Mouse (Mus musculus) MEL (cell line): ENCODE data around the gene Mpp6. TPM values are rescaled to one million over a fixed set of nuclear protein-coding genes. Genes with fewer than 3 reads are reported as not detected.

Source experiments
- DNase-seq: peaks from one replicate; pipeline ENCODE4 v3.0.0; 2011; ENCODE audit warnings: low read depth, low spot score
- H3K27ac ChIP-seq: 2 replicates; pipeline ENCODE4 v1.5.1; 2012; ENCODE audit warnings: low read depth, mild to moderate bottlenecking, control low read depth, low read length, moderate library complexity; ENCODE audit not compliant: control insufficient read depth
- H3K27me3 ChIP-seq, 2 experiments: fragments of 150-350 bp in 1 of 2; sonication (generic) in 1 of 2; 2 replicates each; pipeline ENCODE4 v1.6.1; 2012; ENCODE audit warnings: low read length in 2 of 2, mild to moderate bottlenecking in 2 of 2, improper control_type of control experiment in 1 of 2, moderate library complexity in 1 of 2; ENCODE audit not compliant: insufficient read depth in 2 of 2, control insufficient read depth in 1 of 2
- H3K36me3 ChIP-seq, 2 experiments: 2 replicates each; pipeline ENCODE4 v1.6.1; 2012 to 2014; ENCODE audit warnings: low read length in 2 of 2, improper control_type of control experiment in 1 of 2, inconsistent platforms in 1 of 2, mild to moderate bottlenecking in 1 of 2; ENCODE audit not compliant: insufficient read depth in 2 of 2, control insufficient read depth in 1 of 2
- H3K4me1 ChIP-seq, 2 experiments: fragments of 150-350 bp in 1 of 2; sonication (generic) in 1 of 2; 2 replicates each; pipeline ENCODE4 v1.6.1; 2012; ENCODE audit warnings: low read length in 2 of 2, improper control_type of control experiment in 1 of 2, mild to moderate bottlenecking in 1 of 2; ENCODE audit not compliant: insufficient read depth in 2 of 2, control insufficient read depth in 1 of 2
- H3K4me3 ChIP-seq, 2 experiments: fragments of 150-350 bp in 1 of 2; sonication (generic) in 1 of 2; 2 replicates each; pipeline ENCODE4 v1.5.1; 2012; ENCODE audit warnings: low read depth in 2 of 2, low read length in 2 of 2, mild to moderate bottlenecking in 2 of 2, moderate library complexity in 2 of 2, control low read depth in 1 of 2, improper control_type of control experiment in 1 of 2; ENCODE audit not compliant: control insufficient read depth in 1 of 2, insufficient read depth in 1 of 2
- H3K79me2 ChIP-seq: 2 replicates; pipeline ENCODE4 v1.6.1; 2012; ENCODE audit warnings: mild to moderate bottlenecking, low read length, moderate library complexity; ENCODE audit not compliant: control insufficient read depth, poor library complexity, insufficient read depth
- H3K9ac ChIP-seq: 2 replicates; pipeline ENCODE4 v1.6.1; 2012; ENCODE audit warnings: low read depth, mild to moderate bottlenecking, control low read depth, low read length, moderate library complexity; ENCODE audit not compliant: control insufficient read depth, poor library complexity, severe bottlenecking
- H3K9me3 ChIP-seq: fragments of 150-350 bp; sonication (generic); replicated peaks from 2 replicates; pipeline ENCODE4 v1.6.1; 2012; ENCODE audit warnings: mild to moderate bottlenecking, low read length, improper control_type of control experiment, moderate library complexity; ENCODE audit not compliant: insufficient read depth
- BHLHE40 ChIP-seq: IDR thresholded peaks from 2 replicates; pipeline ENCODE4 v1.6.1; 2012; ENCODE audit warnings: low read depth, mild to moderate bottlenecking, inconsistent platforms, low read length, improper control_type of control experiment, borderline replicate concordance
- CHD2 ChIP-seq: IDR thresholded peaks from 2 replicates; pipeline ENCODE4 v1.6.1; 2011; ENCODE audit warnings: low read length, improper control_type of control experiment
- CTCF ChIP-seq, 3 experiments: IDR thresholded peaks in 2 of 3; conservative IDR thresholded peaks in 1 of 3; 2 replicates each; pipeline ENCODE4 v1.5.1; 2011 to 2012; ENCODE audit warnings: low read length in 3 of 3, low read depth in 2 of 3, mild to moderate bottlenecking in 2 of 3, improper control_type of control experiment in 1 of 3, inconsistent platforms in 1 of 3, mixed read lengths in 1 of 3, moderate library complexity in 1 of 3; ENCODE audit not compliant: control insufficient read depth in 1 of 3, insufficient read depth in 1 of 3, poor library complexity in 1 of 3, severe bottlenecking in 1 of 3
- ELF1 ChIP-seq: IDR thresholded peaks from 2 replicates; pipeline ENCODE4 v1.6.1; 2014; ENCODE audit warnings: low read depth, mild to moderate bottlenecking, inconsistent platforms, low read length, improper control_type of control experiment, moderate library complexity
- JUND ChIP-seq: IDR thresholded peaks from 2 replicates; pipeline ENCODE4 v1.6.1; 2011; ENCODE audit warnings: low read depth, mild to moderate bottlenecking, improper control_type of control experiment, low read length
- MAFK ChIP-seq: IDR thresholded peaks from 2 replicates; pipeline ENCODE4 v1.6.1; 2011; ENCODE audit warnings: low read depth, mild to moderate bottlenecking, low read length, improper control_type of control experiment, borderline replicate concordance
- MAX ChIP-seq: IDR thresholded peaks from 2 replicates; pipeline ENCODE4 v1.6.1; 2011; ENCODE audit warnings: low read length, improper control_type of control experiment
- MAZ ChIP-seq: IDR thresholded peaks from 2 replicates; pipeline ENCODE4 v1.6.1; 2012; ENCODE audit warnings: low read depth, mild to moderate bottlenecking, inconsistent platforms, low read length, improper control_type of control experiment
- MXI1 ChIP-seq: IDR thresholded peaks from 2 replicates; pipeline ENCODE4 v1.6.1; 2011; ENCODE audit warnings: mild to moderate bottlenecking, low read depth, low read length, improper control_type of control experiment
- NELFE ChIP-seq: IDR thresholded peaks from 2 replicates; pipeline ENCODE4 v1.6.1; 2011; ENCODE audit warnings: low read depth, low read length, improper control_type of control experiment
- NRF1 ChIP-seq: IDR thresholded peaks from 2 replicates; pipeline ENCODE4 v1.6.1; 2014; ENCODE audit warnings: low read depth, mild to moderate bottlenecking, inconsistent platforms, low read length, improper control_type of control experiment, moderate library complexity; ENCODE audit not compliant: poor library complexity, insufficient read depth, severe bottlenecking
- POLR2AphosphoS5 ChIP-seq: IDR thresholded peaks from 2 replicates; pipeline ENCODE4 v1.6.1; 2012; ENCODE audit warnings: low read depth, borderline replicate concordance, mild to moderate bottlenecking, inconsistent platforms, low read length, moderate library complexity, mixed read lengths
- RAD21 ChIP-seq: IDR thresholded peaks from 2 replicates; pipeline ENCODE4 v1.6.1; 2011; ENCODE audit warnings: mild to moderate bottlenecking, low read depth, low read length, improper control_type of control experiment
- SMC3 ChIP-seq: IDR thresholded peaks from 2 replicates; pipeline ENCODE4 v1.6.1; 2011; ENCODE audit warnings: low read depth, low read length, improper control_type of control experiment
- TAL1 ChIP-seq: IDR thresholded peaks from 2 replicates; pipeline ENCODE4 v1.6.1; 2012; ENCODE audit warnings: mild to moderate bottlenecking, inconsistent platforms, low read length, moderate library complexity, mixed read lengths
- UBTF ChIP-seq: IDR thresholded peaks from 2 replicates; pipeline ENCODE4 v1.6.1; 2012; ENCODE audit warnings: low read depth, mild to moderate bottlenecking, inconsistent platforms, low read length, improper control_type of control experiment, moderate library complexity, borderline replicate concordance; ENCODE audit not compliant: insufficient read depth
- ZC3H11A ChIP-seq: IDR thresholded peaks from 2 replicates; pipeline ENCODE4 v1.6.1; 2012; ENCODE audit warnings: low read depth, mild to moderate bottlenecking, inconsistent platforms, low read length, improper control_type of control experiment
- polyA plus RNA-seq, 2 experiments: library from polyadenylated mRNA; stranded (reverse) in 1 of 2; unstranded in 1 of 2; fragments of >175 nt in 1 of 2; fragments of >200 nt in 1 of 2; gene quantifications; 2 replicates each; pipeline versions ENCODE4 v1.2.1 to v1.2.4; 2012; ENCODE audit warnings: low replicate concordance in 2 of 2, low read depth in 1 of 2; ENCODE audit not compliant: insufficient read length in 2 of 2, insufficient read depth in 1 of 2, missing spikeins in 1 of 2
- total RNA-seq: library from RNA; depleted of rRNA; stranded (reverse); fragments of 300-350 nt; gene quantifications from 2 replicates; pipeline ENCODE4 v1.2.3, GENCODE M21; 2012

The Mpp6 gene
- total and polyA plus RNA-seq, 3 experiments = 68.1 to 74.8 TPM; not detected in 1

DNA sequence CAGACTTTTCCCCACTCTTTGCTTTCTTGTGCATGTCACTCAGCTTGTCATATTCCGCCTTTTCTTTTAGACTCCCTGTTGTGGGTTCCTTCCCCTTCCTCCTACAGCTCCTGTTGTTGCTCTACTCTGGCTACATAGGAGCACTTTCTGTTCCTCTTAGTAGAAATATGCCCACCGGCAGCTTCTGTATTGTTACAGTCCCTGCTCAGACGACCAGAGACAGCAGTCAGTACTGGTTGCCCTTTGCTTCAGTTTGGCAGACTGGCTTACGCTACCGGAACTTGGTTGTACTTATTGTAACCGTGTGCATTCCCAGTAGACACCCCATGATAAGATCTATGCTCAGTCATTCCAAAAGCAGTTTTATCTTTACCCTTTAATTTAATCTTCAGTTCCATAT lies 4.2 kb downstream of the Mpp6 start:
- Histone ChIP-seq H3K9me3 (no peaks in the 10 kb centered on the region), H3K4me1 (peaks cover 4% of the 10 kb centered on the region in 2 experiments), H3K9ac (no peak overlapping the region), H3K79me2 (peaks cover 44% of the 10 kb centered on the region), H3K27me3 (no peaks in the 10 kb centered on the region), H3K27ac (no peak overlapping the region), H3K4me3 (no peak overlapping the region), H3K36me3 (peaks cover 0 to 21% of the 10 kb centered on the region in 2 experiments; a peak in 2 of 4 replicates)
- TF ChIP-seq JUND (no peak), MXI1 (no peak), MAFK (no peak), ZC3H11A (no peak), CHD2 (no peak), SMC3 (no peak), CTCF (IDR thresholded peaks at IDR 0.05 in 2 of 3, conservative IDR thresholded peaks at IDR 0.05 in 1 of 3; ENCODE audit: control insufficient read depth in 1 of 3, insufficient read depth in 1 of 3, low read depth in 2 of 3, low read length in 3 of 3, poor library complexity in 1 of 3, severe bottlenecking in 1 of 3) (no peak), NRF1 (no peak), TAL1 (no peak), MAZ (no peak), UBTF (no peak), NELFE (no peak), RAD21 (no peak), POLR2AphosphoS5 (no peak), ELF1 (no peak)
- peak; percentile 25 for DNase-seq

DNA sequence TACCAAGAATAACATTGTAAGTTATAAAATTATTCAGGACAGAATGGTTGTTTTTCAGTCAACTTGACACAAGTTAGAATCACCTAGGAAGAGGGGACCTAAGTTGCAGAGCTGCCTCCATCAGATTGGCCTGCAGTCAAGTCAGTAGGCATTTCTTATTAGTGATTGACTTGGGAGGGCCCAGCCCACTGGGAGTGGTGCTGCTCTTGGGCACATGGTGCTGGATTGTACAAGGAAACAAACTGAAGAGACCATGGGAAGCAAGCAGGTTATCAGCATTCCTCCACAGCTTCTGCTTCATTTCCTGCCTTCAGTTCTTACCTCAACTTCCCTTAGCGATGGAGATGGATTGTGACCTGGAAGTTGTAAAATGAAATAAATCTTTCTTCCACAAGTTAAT lies 10.9 kb downstream of the Mpp6 start:
- Histone ChIP-seq H3K27me3 (no peaks in the 10 kb centered on the region), H3K27ac (no peak overlapping the region), H3K9me3 (no peaks in the 10 kb centered on the region), H3K4me1 (peaks cover 2 to 3% of the 10 kb centered on the region in 2 experiments; a peak in 2 of 4 replicates), H3K9ac (no peak overlapping the region), H3K79me2 (peaks cover 24% of the 10 kb centered on the region), H3K4me3 (no peak overlapping the region), H3K36me3 (peaks cover 2 to 4% of the 10 kb centered on the region in 2 experiments; a peak in 2 of 4 replicates)
- TF ChIP-seq RAD21 = no peak
- no peak for TF ChIP-seq BHLHE40
- no peak for TF ChIP-seq MAX
- peak; percentile 34 for DNase-seq
